Mouse (Mus musculus): Measurements from ENCODE around the gene Olfr510.

GRCm38 (mm10) chr7:108662419-108662818, 3.8 kb upstream of the Olfr510 start:
- TF ChIP-seq CTCF (IDR thresholded peaks at IDR 0.05; ENCODE audit: low read depth) (no peak), EP300 (IDR thresholded peaks at IDR 0.05; ENCODE audit: low read depth) (no peak)

All from liver, embryonic 14.5 days (tissue).